11 mouse cellular contexts compared by ENCODE assay signal in the genomic region with DNA sequence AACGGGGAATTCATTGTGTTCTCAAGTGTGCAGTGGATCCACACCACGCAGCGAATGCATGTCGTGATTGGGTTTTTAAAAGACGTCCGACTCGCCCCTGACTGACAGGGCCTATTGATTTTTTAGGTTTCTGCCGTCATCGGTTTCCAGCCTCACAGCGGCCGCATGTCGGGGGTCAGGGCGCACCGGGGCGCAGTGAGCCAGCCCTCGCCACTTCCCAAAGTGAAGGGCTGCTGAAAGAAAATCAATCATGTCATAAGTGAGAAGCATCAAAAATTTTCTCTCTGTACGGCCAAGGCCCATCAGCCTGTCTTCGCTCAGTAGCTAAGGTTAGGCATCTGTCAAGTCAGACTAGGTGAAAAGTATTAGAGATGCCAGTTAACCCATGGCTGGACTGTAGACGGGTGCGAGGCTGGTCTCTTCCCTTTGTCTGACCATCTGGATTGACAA.
DNase-seq lines count a peak whose midpoint lies in the region; ATAC-seq and TF ChIP-seq lines count a peak whose summit lies in the region.
"Had no signal": no experiment of that assay in that cellular context is flagged by ENCODE, and none has a peak within 500 bp of the region (broad histone marks: within the 10 kb centered on the region; RNA-seq: fewer than 3 reads in every experiment).

No protein-coding gene starts in this region.

- H3K4me3 ChIP-seq in heart, embryonic 12.5 days: no peak overlapping the region
- H3K4me3 ChIP-seq in heart, postnatal 0 days (ENCODE audit: low read depth, low read length): no peak overlapping the region
- H3K4me3 ChIP-seq in midbrain, embryonic 14.5 days (replicated peaks; ENCODE audit: low read depth, low read length): no peak overlapping the region

- no peaks in the 10 kb centered on the region for H3K9me3 ChIP-seq in heart, embryonic 12.5 days (replicated peaks)
- H3K9me3 ChIP-seq in heart, postnatal 0 days (replicated peaks; ENCODE audit: control insufficient read depth, low read length): no peaks in the 10 kb centered on the region
- H3K9me3 ChIP-seq in midbrain, embryonic 14.5 days (ENCODE audit: control insufficient read depth, low read length): no peaks in the 10 kb centered on the region

- H3K27ac ChIP-seq in heart, embryonic 12.5 days (ENCODE audit: poor library complexity, severe bottlenecking): peak overlapping the region; percentile 18
- H3K27ac ChIP-seq in heart, postnatal 0 days (ENCODE audit: low read depth): peak overlapping the region; percentile 66
- H3K27ac ChIP-seq in midbrain, embryonic 14.5 days (replicated peaks; ENCODE audit: low read depth, low read length): peak overlapping the region; percentile 52; the same call in 1 of the 2 replicates

- TF ChIP-seq EP300 in heart, postnatal 0 days (IDR thresholded peaks at IDR 0.05; ENCODE audit: low read depth): no peak

- no peaks in the 10 kb centered on the region for H3K36me3 ChIP-seq in heart, embryonic 12.5 days
- H3K36me3 ChIP-seq in heart, postnatal 0 days (replicated peaks; ENCODE audit: control insufficient read depth, insufficient read depth, low read length): no peaks in the 10 kb centered on the region
- no peaks in the 10 kb centered on the region for H3K36me3 ChIP-seq in midbrain, embryonic 14.5 days (ENCODE audit: control insufficient read depth, insufficient read depth, low read length)

- no peak for DNase-seq in heart, adult 8-10 months (ENCODE audit: low spot score)
- peak; percentile 37 for DNase-seq in embryo, embryonic 9.5 days (ENCODE audit: extremely low spot score)
- no peak for DNase-seq in heart, postnatal 0 days (ENCODE audit: low spot score)
- peak; percentile 58 for DNase-seq in midbrain, embryonic 14.5 days
- DNase-seq in layer of hippocampus, adult 9-11 months: no peak
- DNase-seq in left cerebral cortex, adult 18-20 months (ENCODE audit: low spot score in 2 of 2): no peak
- no peak for DNase-seq in right cerebral cortex, adult 18-20 months
- DNase-seq: cerebellum, adult 8-10 months; lung, postnatal 14 days had no signal

- no peaks in the 10 kb centered on the region for H3K27me3 ChIP-seq in heart, embryonic 12.5 days (replicated peaks)
- no peaks in the 10 kb centered on the region for H3K27me3 ChIP-seq in heart, postnatal 0 days (ENCODE audit: control insufficient read depth, insufficient read depth, low read length)
- no peaks in the 10 kb centered on the region for H3K27me3 ChIP-seq in midbrain, embryonic 14.5 days (ENCODE audit: control insufficient read depth, insufficient read depth, low read length)
- H3K27me3 ChIP-seq: CH12.LX had no signal

- H3K4me1 ChIP-seq in heart, embryonic 12.5 days (replicated peaks): peaks cover 20% of the 10 kb centered on the region
- 0 out of 2 replicates have a peak, but pooled peaks cover 3% of the 10 kb centered on the region for H3K4me1 ChIP-seq in heart, postnatal 0 days (ENCODE audit: control insufficient read depth, insufficient read depth)
- peaks cover 36% of the 10 kb centered on the region for H3K4me1 ChIP-seq in midbrain, embryonic 14.5 days (ENCODE audit: control insufficient read depth, insufficient read depth, low read length)

- 56% methylated on average over 20 of the region's 20 CpGs for WGBS in heart, embryonic 12.5 days
- WGBS in heart, postnatal 0 days: 51% methylated on average over 20 of the region's 20 CpGs
- 15% methylated on average over 20 of the region's 20 CpGs for WGBS in midbrain, embryonic 14.5 days

- no peak overlapping the region for H3K9ac ChIP-seq in heart, embryonic 12.5 days
- no peak overlapping the region for H3K9ac ChIP-seq in heart, postnatal 0 days (replicated peaks; ENCODE audit: low read depth, low read length)
- H3K9ac ChIP-seq in midbrain, embryonic 14.5 days (replicated peaks; ENCODE audit: low read length): peak overlapping the region; percentile 5; the same call in 1 of the 2 replicates

- no peak for TF ChIP-seq CTCF in heart, postnatal 0 days (IDR thresholded peaks at IDR 0.05; ENCODE audit: low read depth)

- H3K4me2 ChIP-seq in heart, embryonic 12.5 days: peak overlapping the region; percentile 37
- H3K4me2 ChIP-seq in heart, postnatal 0 days (ENCODE audit: low read depth, low read length): peak overlapping the region; percentile 44
- peak overlapping the region; percentile 34 for H3K4me2 ChIP-seq in midbrain, embryonic 14.5 days (ENCODE audit: low read length)

- ATAC-seq in heart, embryonic 12.5 days (ENCODE audit: insufficient number of reproducible peaks, low FRiP score): no peak
- ATAC-seq in heart, postnatal 0 days (ENCODE audit: insufficient read depth, low read depth): no peak
- no peak for ATAC-seq in midbrain, embryonic 14.5 days (ENCODE audit: low FRiP score, low TSS enrichment)

Comparison
In these comparisons a context has a peak if more than half of its experiments do, and no peak if none do; other contexts are left out.
1. DNase-seq: peak in embryo, embryonic 9.5 days (single experiment) and midbrain, embryonic 14.5 days (single experiment); none in heart, adult 8-10 months (single experiment), heart, postnatal 0 days (single experiment), layer of hippocampus, adult 9-11 months (single experiment), left cerebral cortex, adult 18-20 months (0 of 2) and right cerebral cortex, adult 18-20 months (single experiment).
2. Peak in every context shown above with its lines, with median percentiles within 50 percentile points of each other: H3K27ac ChIP-seq and H3K4me2 ChIP-seq.